Mouse (Mus musculus): ENCODE results near the gene Med23. TPM values are rescaled to one million over a fixed set of nuclear protein-coding genes. Genes with fewer than 3 reads are reported as not detected.
A peak's percentile ranks its signal among the peaks of the same experiment; 100 is the strongest.

Gene Med23
- total and polyA plus RNA-seq, 2 experiments from 2014 or later: 15.2 to 41.5 TPM

DNA sequence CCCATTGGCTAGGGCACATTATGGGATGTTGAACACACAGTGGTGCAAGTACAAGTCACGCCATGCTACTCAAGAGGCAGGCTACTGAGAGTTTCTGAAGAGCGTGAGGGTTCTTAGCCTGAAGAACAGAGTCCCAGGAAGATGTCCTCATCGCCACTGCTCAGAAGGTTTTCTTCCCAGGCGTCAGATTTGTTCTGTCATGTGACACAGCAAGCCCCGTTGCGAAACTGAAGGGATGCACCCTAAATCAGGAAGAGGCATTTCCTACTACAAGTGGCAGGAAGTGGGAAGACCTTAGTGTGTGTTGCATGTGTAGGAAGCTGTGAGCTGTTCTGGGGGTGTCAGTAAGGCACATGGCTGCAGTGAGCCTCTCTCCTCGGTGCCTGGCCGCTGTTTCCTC lies 41.4 kb downstream of the Med23 start:
- H3K36me3 ChIP-seq (ENCODE audit: insufficient read depth, low read length): peaks cover 77% of the 10 kb centered on the region
- no peak overlapping the region for H3K9ac ChIP-seq (replicated peaks; ENCODE audit: low read length)
- H3K4me2 ChIP-seq (ENCODE audit: low read depth, low read length): no peak overlapping the region
- no peaks in the 10 kb centered on the region for H3K27me3 ChIP-seq (ENCODE audit: insufficient read depth, low read length)
- H3K27ac ChIP-seq: no peak overlapping the region
- ATAC-seq (no peak), DNase-seq (ENCODE audit: low spot score) (no peak)
- H3K4me1 ChIP-seq (ENCODE audit: insufficient read depth, low read length): no peaks in the 10 kb centered on the region
- 95% methylated on average over 8 of the region's 8 CpGs for WGBS
- H3K9me3 ChIP-seq (ENCODE audit: low read length): no peaks in the 10 kb centered on the region
- H3K4me3 ChIP-seq (ENCODE audit: low read length): no peak overlapping the region
- TF ChIP-seq CTCF (IDR thresholded peaks at IDR 0.05; ENCODE audit: low read depth): no peak

DNA sequence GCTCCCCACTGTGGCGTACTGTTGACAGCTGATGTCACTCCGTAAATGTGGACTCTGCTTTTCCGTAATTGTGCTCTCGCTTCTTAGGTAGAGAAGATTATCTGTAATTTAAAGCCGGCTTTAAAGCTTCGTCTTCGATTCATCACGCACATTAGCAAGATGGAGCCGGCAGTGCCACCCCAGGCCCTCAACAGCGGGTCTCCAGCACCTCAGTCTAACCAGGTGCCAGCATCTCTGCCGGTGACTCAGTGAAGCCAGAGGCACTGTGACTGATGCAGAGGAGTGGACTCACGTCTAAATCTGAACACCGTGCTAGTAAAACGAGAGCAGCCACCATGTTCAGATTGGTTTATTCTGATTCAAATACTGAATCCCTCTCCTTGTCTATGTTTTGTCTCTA lies 42.8 kb downstream of the Med23 start:
- Histone ChIP-seq H3K27me3 (ENCODE audit: insufficient read depth, low read length) (no peaks in the 10 kb centered on the region), H3K9me3 (ENCODE audit: low read length) (no peaks in the 10 kb centered on the region), H3K4me2 (ENCODE audit: low read depth, low read length) (no peak overlapping the region), H3K27ac (no peak overlapping the region), H3K9ac (replicated peaks; ENCODE audit: low read length) (no peak overlapping the region), H3K36me3 (ENCODE audit: insufficient read depth, low read length) (peaks cover 64% of the 10 kb centered on the region), H3K4me3 (ENCODE audit: low read length) (no peak overlapping the region), H3K4me1 (ENCODE audit: insufficient read depth, low read length) (no peaks in the 10 kb centered on the region)
- DNase-seq (ENCODE audit: low spot score): no peak
- no peak for TF ChIP-seq CTCF (IDR thresholded peaks at IDR 0.05; ENCODE audit: low read depth)
- WGBS: 92% methylated on average over 14 of the region's 14 CpGs
- ATAC-seq: no peak

DNA sequence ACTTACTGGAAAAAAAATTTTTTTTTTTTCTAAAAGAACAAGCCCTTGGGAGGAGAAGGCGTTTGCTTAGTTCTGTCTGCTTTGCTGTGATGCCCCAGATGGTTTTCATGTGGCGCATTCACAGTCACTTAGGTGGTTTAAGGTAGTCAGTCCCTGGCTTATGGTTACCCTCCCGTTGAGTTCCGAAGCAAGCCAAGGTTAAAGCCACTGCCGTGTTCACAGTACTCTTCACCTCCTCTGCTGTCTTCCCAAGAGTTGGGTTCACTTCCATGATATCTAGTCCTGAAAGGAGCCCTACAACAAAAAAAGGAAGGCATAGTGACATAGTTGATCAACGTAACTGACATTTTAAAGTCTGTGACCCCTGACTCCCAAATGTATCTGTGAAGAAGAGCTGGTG lies 45.7 kb downstream of the Med23 start:
- WGBS: 89% methylated on average over 6 of the region's 6 CpGs
- Histone ChIP-seq H3K4me1 (ENCODE audit: insufficient read depth, low read length) (no peaks in the 10 kb centered on the region), H3K9ac (replicated peaks; ENCODE audit: low read length) (no peak overlapping the region), H3K9me3 (ENCODE audit: low read length) (no peaks in the 10 kb centered on the region), H3K27ac (no peak overlapping the region), H3K4me2 (ENCODE audit: low read depth, low read length) (no peak overlapping the region), H3K4me3 (ENCODE audit: low read length) (no peak overlapping the region), H3K36me3 (ENCODE audit: insufficient read depth, low read length) (peaks cover 37% of the 10 kb centered on the region), H3K27me3 (ENCODE audit: insufficient read depth, low read length) (no peaks in the 10 kb centered on the region)
- ATAC-seq (no peak), DNase-seq (ENCODE audit: low spot score) (no peak)
- no peak for TF ChIP-seq CTCF (IDR thresholded peaks at IDR 0.05; ENCODE audit: low read depth)

DNA sequence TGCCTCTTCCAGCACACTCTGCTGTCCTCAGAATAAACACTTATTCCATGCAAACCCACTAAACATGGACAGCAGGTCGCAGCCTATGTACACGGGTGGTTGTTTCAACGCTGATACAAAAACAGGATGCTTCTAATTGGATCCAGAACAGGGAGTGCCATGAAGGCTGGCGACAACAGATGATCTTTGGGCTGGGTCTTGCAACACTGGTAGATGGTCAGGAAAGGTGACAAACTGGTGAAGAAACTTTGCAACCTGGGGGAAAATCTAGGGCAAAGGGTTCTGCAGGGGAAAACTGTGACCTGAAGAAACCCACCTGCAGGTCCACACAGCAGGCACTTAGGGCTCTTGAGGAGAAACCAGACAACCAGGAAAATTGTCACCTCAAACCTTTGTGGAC lies 53.2 kb downstream of the Med23 start:
- 84% methylated on average over 4 of the region's 4 CpGs for WGBS
- Histone ChIP-seq H3K27ac (no peak overlapping the region), H3K4me2 (ENCODE audit: low read depth, low read length) (no peak overlapping the region), H3K9ac (replicated peaks; ENCODE audit: low read length) (no peak overlapping the region), H3K4me3 (ENCODE audit: low read length) (no peak overlapping the region), H3K27me3 (ENCODE audit: insufficient read depth, low read length) (no peaks in the 10 kb centered on the region), H3K9me3 (ENCODE audit: low read length) (no peaks in the 10 kb centered on the region), H3K36me3 (ENCODE audit: insufficient read depth, low read length) (no peaks in the 10 kb centered on the region), H3K4me1 (ENCODE audit: insufficient read depth, low read length) (no peaks in the 10 kb centered on the region)
- no peak for TF ChIP-seq CTCF (IDR thresholded peaks at IDR 0.05; ENCODE audit: low read depth)
- DNase-seq (ENCODE audit: low spot score) (no peak), ATAC-seq (no peak)

DNA sequence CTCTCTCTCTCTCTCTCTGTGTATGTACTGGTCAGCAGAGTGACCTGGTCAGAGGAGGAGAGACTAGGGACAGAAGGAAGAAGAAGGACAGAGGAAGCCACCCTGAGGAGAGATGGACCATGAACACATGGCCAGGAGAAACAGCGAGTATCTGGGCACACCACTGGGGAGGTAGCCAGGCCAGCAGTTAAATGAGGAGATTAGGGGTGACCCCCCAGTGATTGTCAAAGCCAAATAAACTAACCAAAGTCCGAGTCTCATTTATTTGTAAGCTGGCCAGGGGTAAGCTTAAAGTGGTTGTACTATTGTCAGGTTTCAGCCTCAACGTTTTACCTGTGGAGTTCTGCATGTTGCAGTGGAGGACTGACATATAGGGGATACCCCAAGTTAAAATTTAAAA lies 54.5 kb downstream of the Med23 start:
- no peak for ATAC-seq
- Histone ChIP-seq H3K27ac (no peak overlapping the region), H3K36me3 (ENCODE audit: insufficient read depth, low read length) (no peaks in the 10 kb centered on the region), H3K9me3 (ENCODE audit: low read length) (no peaks in the 10 kb centered on the region), H3K9ac (replicated peaks; ENCODE audit: low read length) (no peak overlapping the region), H3K4me3 (ENCODE audit: low read length) (no peak overlapping the region), H3K4me2 (ENCODE audit: low read depth, low read length) (no peak overlapping the region), H3K4me1 (ENCODE audit: insufficient read depth, low read length) (no peaks in the 10 kb centered on the region), H3K27me3 (ENCODE audit: insufficient read depth, low read length) (no peaks in the 10 kb centered on the region)
- TF ChIP-seq CTCF (IDR thresholded peaks at IDR 0.05; ENCODE audit: low read depth): no peak
- 77% methylated on average over 3 of the region's 3 CpGs for WGBS
- DNase-seq (ENCODE audit: low spot score): no peak

DNA sequence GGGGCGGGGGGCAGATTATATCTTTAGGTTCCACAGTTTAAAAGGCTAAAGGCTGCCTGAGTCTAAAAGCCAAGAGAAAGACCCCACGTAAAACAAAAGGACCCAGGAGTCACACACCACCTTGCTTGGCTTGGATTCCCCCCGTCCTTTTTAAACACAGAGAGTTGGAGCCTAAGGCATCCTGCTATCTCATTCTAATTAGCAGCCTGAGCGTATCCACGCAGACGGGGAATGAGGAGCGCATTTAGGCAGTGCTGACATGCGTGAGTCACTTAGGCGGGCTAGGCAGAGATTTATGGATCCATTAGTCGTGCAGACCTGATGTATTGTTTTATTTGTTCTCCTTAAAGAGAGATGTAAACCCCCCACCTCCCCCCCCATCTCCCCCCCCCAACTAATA lies 56.6 kb downstream of the Med23 start:
- Histone ChIP-seq H3K9ac (replicated peaks; ENCODE audit: low read length) (no peak overlapping the region), H3K4me2 (ENCODE audit: low read depth, low read length) (no peak overlapping the region), H3K27ac (no peak overlapping the region), H3K4me3 (ENCODE audit: low read length) (no peak overlapping the region), H3K4me1 (ENCODE audit: insufficient read depth, low read length) (no peaks in the 10 kb centered on the region), H3K27me3 (ENCODE audit: insufficient read depth, low read length) (no peaks in the 10 kb centered on the region), H3K36me3 (ENCODE audit: insufficient read depth, low read length) (no peaks in the 10 kb centered on the region), H3K9me3 (ENCODE audit: low read length) (no peaks in the 10 kb centered on the region)
- TF ChIP-seq CTCF (IDR thresholded peaks at IDR 0.05; ENCODE audit: low read depth): no peak
- 31% methylated on average over 10 of the region's 10 CpGs for WGBS
- DNase-seq (ENCODE audit: low spot score) (peak; percentile 65), ATAC-seq (peak; percentile 71)

DNA sequence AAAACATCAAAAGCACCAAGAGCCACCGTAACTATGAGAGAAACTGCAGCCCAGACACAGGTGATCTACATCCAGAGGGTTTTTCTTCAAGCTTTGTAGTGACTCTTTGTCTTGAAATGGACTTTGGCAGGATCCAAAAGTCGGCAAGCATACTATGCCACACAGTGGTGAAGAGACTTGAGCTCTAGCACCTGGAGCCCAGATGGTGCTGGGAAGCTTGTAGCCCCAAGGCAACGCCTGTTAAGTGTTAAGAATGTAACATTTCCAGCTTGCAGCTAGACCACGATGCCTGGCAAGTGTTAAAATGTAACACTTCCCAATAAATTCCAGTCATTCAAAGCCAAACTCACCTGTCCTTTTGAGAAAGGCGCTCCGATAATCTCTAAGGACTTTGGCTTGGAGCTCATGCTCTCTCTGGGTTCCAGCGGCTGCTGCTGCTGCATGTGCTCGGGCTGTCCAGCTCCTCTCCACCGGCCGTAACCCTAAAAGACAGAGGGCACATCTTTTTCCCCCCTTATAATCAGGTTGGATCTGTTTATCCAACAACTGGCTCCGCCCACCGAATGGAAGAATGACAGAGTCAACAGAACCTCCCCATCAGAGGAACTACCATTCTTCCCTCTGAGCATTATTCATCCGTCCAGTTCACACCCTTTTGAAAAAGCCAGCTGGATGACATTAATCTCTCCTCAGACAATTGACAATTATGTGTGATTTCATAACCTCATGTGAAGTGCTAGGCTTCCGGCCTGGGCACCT lies 57.4 kb downstream of the Med23 start, which contains the start of gene Arg1:
TSS of gene Arg1 (minus strand) at position 523 of the 759 bp plus-strand sequence.
- no peaks in the 10 kb centered on the region for H3K36me3 ChIP-seq (ENCODE audit: insufficient read depth, low read length)
- TF ChIP-seq CTCF (IDR thresholded peaks at IDR 0.05; ENCODE audit: low read depth): no peak
- no peak within 1 kb of the TSS for H3K27ac ChIP-seq
- WGBS: 63% methylated on average over 14 of the region's 14 CpGs
- H3K9ac ChIP-seq (replicated peaks; ENCODE audit: low read length): no peak within 1 kb of the TSS
- peak; percentile 12 for DNase-seq (ENCODE audit: low spot score)
- H3K4me3 ChIP-seq (ENCODE audit: low read length): no peak within 1 kb of the TSS
- no peaks in the 10 kb centered on the region for H3K9me3 ChIP-seq (ENCODE audit: low read length)
- no peaks in the 10 kb centered on the region for H3K27me3 ChIP-seq (ENCODE audit: insufficient read depth, low read length)
- H3K4me1 ChIP-seq (ENCODE audit: insufficient read depth, low read length): no peaks in the 10 kb centered on the region
- H3K4me2 ChIP-seq (ENCODE audit: low read depth, low read length): no peak within 1 kb of the TSS
- no peak for ATAC-seq
